Mouse (Mus musculus) heart, postnatal 14 days (tissue): Measurements from ENCODE around the gene Nectin2. TPM values are rescaled to one million over a fixed set of nuclear protein-coding genes. Genes with fewer than 3 reads are reported as not detected.
"Not testable (repeated sequence)": the region's sequence is repeated elsewhere in the genome, so short reads cannot be mapped to it uniquely, and the experiment has no call there.

Experiments
- DNase-seq, 2 experiments: peaks; one replicate each; pipeline ENCODE4 v3.0.0; 2021 to 2022
- intact Hi-C: fragments of 180-260 bp; cut with DNase I; formaldehyde crosslinking; loops from one replicate; pipeline ENCODE4 v1.15.1; 2025
- long read RNA-seq, 2 experiments: library from polyadenylated mRNA; stranded (forward); transcript quantifications; one replicate each; pipeline ENCODE4 v2.0.0; 2021
- total RNA-seq, 2 experiments: library from RNA; stranded (reverse); gene quantifications; 2 replicates each; pipeline ENCODE4 v1.2.3; 2021

The Nectin2 gene
- total RNA-seq: 10 to 100 TPM; 37.2 to 39.7 TPM
- long read RNA-seq, experiment 1, transcript Nectin2-201 (9 exons, 2,735 nt): minor isoform, 8 of 94 reads
- long read RNA-seq, experiment 1, transcript Nectin2-202 (6 exons, 1,955 nt): major isoform, 83 of 94 reads
- long read RNA-seq, experiment 1, partial matches to known transcripts: 1 of 94 reads
- long read RNA-seq, experiment 1, other reads (novel, unspliced or antisense): 2 of 94 reads
- long read RNA-seq, experiment 2, transcript Nectin2-201 (9 exons, 2,735 nt): minor isoform, 6 of 85 reads
- long read RNA-seq, experiment 2, transcript Nectin2-202 (6 exons, 1,955 nt): major isoform, 76 of 85 reads
- long read RNA-seq, experiment 2, partial matches to known transcripts: 1 of 85 reads
- long read RNA-seq, experiment 2, other reads (novel, unspliced or antisense): 2 of 85 reads

- peak; percentile 93 to 94 for DNase-seq
- intact Hi-C loops: loop anchor here (1.0 to 5.0 kb wide), 3 partner anchors 32 to 122 kb away; no protein-coding TSS in a partner anchor
Observed at GRCm38 (mm10) chr7:19750217-19751069, at the start of gene Nectin2. Gene Nectin2, minus strand, starts transcription at chr7:19750483.

DNA sequence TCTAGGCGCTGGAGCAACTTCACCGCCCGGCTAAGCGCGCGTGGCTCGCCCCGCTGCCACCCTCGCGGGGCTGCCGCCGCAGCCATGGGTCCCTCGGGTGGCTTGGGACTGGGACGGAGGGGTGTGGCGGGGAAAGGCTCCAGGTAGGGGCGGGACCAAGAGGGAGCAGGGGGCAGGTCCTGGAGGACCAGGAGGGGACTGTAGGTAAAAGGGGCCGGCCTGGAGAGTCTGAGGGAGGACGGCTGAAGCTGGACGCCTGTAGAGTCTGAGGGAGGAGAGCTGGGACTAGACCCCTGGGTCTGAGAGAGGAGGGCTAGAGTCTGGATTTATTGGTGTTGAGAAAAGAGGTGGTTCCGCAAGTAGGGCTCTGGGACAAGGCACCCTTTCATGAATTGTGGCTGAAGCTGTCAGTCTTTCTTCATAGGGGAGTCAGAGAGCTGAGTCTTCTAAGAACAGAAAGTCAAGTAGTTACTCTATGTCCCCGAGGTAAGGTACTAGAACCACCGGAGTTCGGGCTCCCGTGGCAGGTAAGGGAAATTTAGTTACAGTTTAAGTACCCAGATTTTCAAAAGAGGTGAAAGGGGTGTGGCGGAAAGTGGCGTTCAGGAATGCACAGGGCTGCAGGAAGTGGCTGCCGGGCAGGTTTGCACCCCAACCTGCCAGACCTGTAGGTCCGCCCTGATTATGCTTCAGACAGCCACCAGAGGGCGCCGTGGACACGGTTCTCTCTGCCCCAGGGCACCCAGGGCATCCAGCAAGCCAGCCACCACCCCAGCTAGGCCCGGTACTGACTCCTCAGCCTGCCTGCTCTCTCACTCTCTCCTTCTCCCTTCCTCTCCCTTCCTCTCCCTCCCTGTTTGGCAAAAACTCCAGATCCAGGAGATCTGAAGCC lies 46.7 kb upstream of the Nectin2 start, which contains the start of gene Cblc:
TSS of gene Cblc (minus strand) at position 113 of the 892 bp plus-strand sequence.
- intact Hi-C loops: no loop called here

GRCm38 (mm10) chr7:19796254-19796653 lies 46.0 kb upstream of the Nectin2 start:
- intact Hi-C loops: no loop called here
- DNase-seq: no peak

More for the DNA sequence above, 46.7 kb upstream of the Nectin2 start, which contains the start of gene Cblc:
- DNase-seq: peak; percentile 85 to 88

- intact Hi-C loops: no loop called here
- DNase-seq: no peak
Observed at GRCm38 (mm10) chr7:19795236-19795635, 45.0 kb upstream of the Nectin2 start.

GRCm38 (mm10) chr7:19792701-19793630 lies 42.7 kb upstream of the Nectin2 start:
- intact Hi-C loops: no loop called here
- no peak for DNase-seq

GRCm38 (mm10) chr7:19791504-19791903 lies 41.2 kb upstream of the Nectin2 start:
- DNase-seq, intact Hi-C loops: not testable (repeated sequence)

- peak; percentile 95 to 98 for DNase-seq
- intact Hi-C loops: loop anchor here (1.0 kb wide), 1 partner anchor 40 kb away; the partner anchor contains the start of gene Nectin2
Observed at GRCm38 (mm10) chr7:19789904-19790347, 39.6 kb upstream of the Nectin2 start.

GRCm38 (mm10) chr7:19785874-19786458 lies 35.7 kb upstream of the Nectin2 start:
- no peak for DNase-seq
- intact Hi-C loops: no loop called here

GRCm38 (mm10) chr7:19784764-19785535 lies 34.7 kb upstream of the Nectin2 start:
- intact Hi-C loops: loop anchor here (5.0 kb wide), 1 partner anchor 118 kb away; the partner anchor contains the start of gene Clptm1
- DNase-seq: no peak

DNA sequence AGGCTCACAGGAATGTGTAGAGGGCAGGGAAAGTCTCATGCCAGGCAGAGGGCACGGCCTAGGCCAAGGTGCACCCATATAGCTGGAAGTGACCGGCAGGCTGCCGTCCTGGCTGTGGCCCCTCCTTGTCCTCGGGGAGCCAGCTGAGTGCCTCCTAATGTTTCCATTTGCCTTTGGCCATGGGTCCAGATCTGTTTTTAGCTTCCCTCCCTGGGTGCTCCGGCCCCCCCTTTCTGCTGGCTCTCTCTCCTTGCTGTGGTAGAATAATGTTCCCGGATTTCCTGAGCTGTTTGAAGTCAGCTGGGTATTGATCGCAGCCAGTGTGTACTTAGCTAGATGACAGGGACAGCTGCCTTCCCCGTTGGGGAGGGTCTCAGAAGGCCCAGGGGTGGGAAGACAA lies 33.3 kb upstream of the Nectin2 start:
- intact Hi-C loops: loop anchor here (5.0 kb wide), 1 partner anchor 116 kb away; the partner anchor contains the start of gene Clptm1
- peak; percentile 63 to 67 for DNase-seq

GRCm38 (mm10) chr7:19782645-19783044 lies 32.4 kb upstream of the Nectin2 start:
- intact Hi-C loops: loop anchor here (1.0 to 5.0 kb wide), 2 partner anchors 32 to 115 kb away; partner anchors contain the start of genes Clptm1 and Nectin2
- peak in 1 of 2 experiments; percentile 64 for DNase-seq

DNA sequence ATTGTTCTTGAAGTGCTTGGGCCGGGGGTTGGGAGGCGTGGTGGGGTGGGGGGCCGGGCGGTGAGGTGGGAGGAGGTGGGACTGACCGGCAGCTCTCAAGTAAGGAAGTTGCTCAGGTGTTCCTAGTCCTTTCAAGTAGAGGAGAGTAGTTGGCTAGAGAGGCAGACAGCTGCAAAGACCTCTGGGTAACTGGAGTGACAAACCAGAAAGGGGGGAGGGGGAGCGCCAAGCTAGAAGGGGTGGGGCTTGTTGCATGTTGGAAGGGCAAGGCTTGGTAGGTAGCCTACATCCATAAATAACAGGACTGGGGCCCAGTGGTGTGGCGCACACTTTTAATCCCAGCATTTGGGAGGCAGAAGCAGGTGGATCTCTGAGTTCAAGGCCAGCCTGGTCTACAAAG lies 31.5 kb upstream of the Nectin2 start:
- no peak for DNase-seq
- intact Hi-C loops: loop anchor here (1.0 to 5.0 kb wide), 2 partner anchors 31 to 114 kb away; partner anchors contain the start of genes Clptm1 and Nectin2

DNA sequence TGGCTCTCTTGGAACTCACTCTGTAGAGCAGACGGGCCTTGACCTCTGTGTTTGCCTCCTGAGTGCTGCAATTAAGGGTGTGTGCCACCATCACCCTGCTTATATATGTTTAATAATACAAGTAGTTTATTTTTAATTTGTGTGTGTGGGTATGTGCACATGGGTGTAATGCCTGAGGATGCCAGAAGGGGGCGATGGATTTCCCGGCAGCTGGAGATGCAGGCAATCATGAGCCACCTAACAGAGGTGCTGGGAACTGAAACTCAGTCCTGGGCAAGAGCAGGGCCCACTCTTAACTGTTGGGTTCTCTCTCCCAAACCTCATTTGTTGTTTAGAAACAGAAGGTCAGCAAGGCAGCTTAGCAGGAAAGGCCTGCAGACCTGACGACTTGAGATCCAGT lies 29.6 kb upstream of the Nectin2 start:
- intact Hi-C loops: loop anchor here (5.0 kb wide), 1 partner anchor 113 kb away; the partner anchor contains the start of gene Clptm1
- no peak for DNase-seq

GRCm38 (mm10) chr7:19778645-19779044 lies 28.4 kb upstream of the Nectin2 start:
- DNase-seq: no peak
- intact Hi-C loops: no loop called here

GRCm38 (mm10) chr7:19777049-19777723 lies 26.9 kb upstream of the Nectin2 start:
- DNase-seq: peak; percentile 55 to 66
- intact Hi-C loops: no loop called here

GRCm38 (mm10) chr7:19771682-19772081 lies 21.4 kb upstream of the Nectin2 start:
- intact Hi-C loops: no loop called here
- DNase-seq: no peak

DNA sequence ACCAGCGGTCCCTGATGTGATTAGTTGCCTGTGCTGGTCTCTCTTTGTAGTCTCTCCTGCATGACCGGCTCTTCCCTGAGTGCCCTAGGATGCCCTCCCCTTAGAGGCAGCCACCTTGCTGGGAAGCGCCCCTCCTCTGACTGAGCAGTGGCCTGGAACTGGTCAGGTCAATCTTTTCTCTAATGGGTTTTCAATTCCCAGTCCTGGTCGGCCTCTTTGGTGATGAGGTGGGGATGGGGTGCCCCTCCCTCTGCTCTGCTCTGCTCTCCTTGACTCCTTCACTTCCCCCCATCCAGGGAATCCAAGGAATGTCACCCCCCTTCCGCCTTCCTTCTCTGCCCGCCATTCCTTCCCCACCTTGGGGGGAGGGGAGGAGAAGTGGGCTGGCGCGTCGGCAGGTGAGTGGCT lies 20.7 kb upstream of the Nectin2 start, which contains the start of gene Bcam:
TSS of gene Bcam (minus strand) at position 33 of the 408 bp plus-strand sequence.
- intact Hi-C loops: no loop called here
- DNase-seq: no peak
